Mouse (Mus musculus) forebrain, embryonic 12.5 days (tissue): ENCODE results near the gene Helz2. TPM values are rescaled to one million over a fixed set of nuclear protein-coding genes. Genes with fewer than 3 reads are reported as not detected.
A peak's percentile ranks its signal among the peaks of the same experiment; 100 is the strongest.
"Not testable (repeated sequence)": the region's sequence is repeated elsewhere in the genome, so short reads cannot be mapped to it uniquely, and the experiment has no call there.

ENCODE experiments used
- ATAC-seq: fragments of 200-750 bp; cut with Nextera tagmentation; 2 replicates; pipeline ENCODE4 v1.8.0; 2017; ENCODE audit warnings: moderate TSS enrichment; ENCODE audit not compliant: low FRiP score
- H3K27ac ChIP-seq: fragments of 300-500 bp; sonication (generic); 2 replicates; pipeline ENCODE4 v1.5.1; 2016; ENCODE audit warnings: mild to moderate bottlenecking
- H3K27me3 ChIP-seq: fragments of 300-500 bp; sonication (generic); 2 replicates; pipeline ENCODE4 v1.6.1; 2016; ENCODE audit warnings: mild to moderate bottlenecking
- H3K36me3 ChIP-seq: fragments of 300-500 bp; sonication (generic); replicated peaks from 2 replicates; pipeline ENCODE4 v1.6.1; 2016; ENCODE audit warnings: mild to moderate bottlenecking
- H3K4me1 ChIP-seq: fragments of 300-500 bp; sonication (generic); 2 replicates; pipeline ENCODE4 v1.6.1; 2016
- H3K4me2 ChIP-seq: fragments of 300-500 bp; sonication (generic); 2 replicates; pipeline ENCODE4 v1.6.1; 2016; ENCODE audit warnings: mild to moderate bottlenecking, moderate library complexity
- H3K4me3 ChIP-seq: fragments of 300-500 bp; sonication (generic); replicated peaks from 2 replicates; pipeline ENCODE4 v1.5.1; 2016; ENCODE audit warnings: mild to moderate bottlenecking
- H3K9ac ChIP-seq: fragments of 300-500 bp; sonication (generic); 2 replicates; pipeline ENCODE4 v1.6.1; 2016; ENCODE audit warnings: mild to moderate bottlenecking
- H3K9me3 ChIP-seq: fragments of 300-500 bp; sonication (generic); 2 replicates; pipeline ENCODE4 v1.6.1; 2016
- WGBS: fragments of 180-500 bp; shearing (Covaris S2); methylation state at CpG from one replicate; pipeline ENCODE4 v1.1.7; 2016; 5-methylcytosine and 5-hydroxymethylcytosine counted together
- polyA plus RNA-seq: library from polyadenylated mRNA; unstranded; fragments of >200 nt; fragmentation: Nextera tagmentation; extraction: Ambion mirVana; gene quantifications from 2 replicates; pipeline ENCODE4 v1.2.1, GENCODE M21; 2016

Helz2 gene
- 0.47 TPM in 2 replicates for polyA plus RNA-seq

DNA sequence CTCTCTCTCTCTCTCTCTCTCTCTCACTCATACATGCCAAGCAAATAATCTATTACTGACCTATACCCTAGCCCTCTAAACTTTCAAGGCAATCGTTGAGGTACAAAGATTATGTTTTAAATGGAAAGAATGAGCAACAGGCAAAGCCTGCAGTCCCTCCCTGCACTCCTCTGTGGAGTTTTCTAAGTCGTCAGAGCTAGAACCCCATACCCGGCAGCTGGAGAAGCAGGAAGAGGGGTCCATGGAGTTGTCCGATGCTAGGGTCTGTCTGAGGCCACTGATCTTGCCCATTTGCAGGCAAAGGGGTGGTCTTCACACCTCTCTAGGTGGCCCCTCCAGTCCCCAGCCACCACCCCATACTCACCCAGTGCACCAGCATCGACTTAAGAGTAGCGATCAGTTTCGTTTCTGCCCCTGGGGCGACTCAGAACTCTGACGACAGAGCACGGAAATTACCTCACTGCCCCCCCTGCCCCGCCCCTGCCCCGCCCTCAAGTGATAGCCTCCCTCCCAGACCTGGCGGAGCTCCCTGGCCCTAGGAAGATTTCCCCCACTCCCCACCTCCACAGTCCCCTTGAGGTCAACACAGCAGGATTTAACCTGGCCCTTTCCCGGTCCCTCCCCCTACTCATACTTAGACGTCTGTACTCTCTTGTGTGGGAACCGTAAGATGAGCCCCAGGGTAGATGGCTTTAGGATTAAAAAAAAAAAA lies at the start of gene Helz2:
Gene Helz2 (minus strand): TSS at position 426 of the 712 bp plus-strand sequence.
- H3K4me3 ChIP-seq, result peak within 1 kb of the TSS; percentile 29
- no peaks in the 10 kb centered on the region for H3K36me3 ChIP-seq
- 15% methylated on average over 16 of the region's 16 CpGs for WGBS
- H3K4me2 ChIP-seq, result peak within 1 kb of the TSS; percentile 49
- 0 out of 2 replicates have a peak, but pooled peaks cover 4% of the 10 kb centered on the region for H3K4me1 ChIP-seq
- no peaks in the 10 kb centered on the region for H3K9me3 ChIP-seq
- 0 out of 2 replicates have a peak, but pooled peaks cover 4% of the 10 kb centered on the region for H3K27me3 ChIP-seq
- H3K27ac ChIP-seq, result no peak within 1 kb of the TSS
- H3K9ac ChIP-seq, result peak within 1 kb of the TSS; percentile 26; the same call in 1 of the 2 replicates
- ATAC-seq, result no peak

GRCm38 (mm10) chr2:181290937-181291336 lies 49.1 kb upstream of the Helz2 start:
- H3K4me1 ChIP-seq, result peaks cover 21% of the 10 kb centered on the region
- no peak overlapping the region for H3K27ac ChIP-seq
- peaks cover 6% of the 10 kb centered on the region; the same call in 1 of the 2 replicates for H3K36me3 ChIP-seq
- no peak for ATAC-seq
- no peak overlapping the region for H3K4me3 ChIP-seq
- WGBS, result 94% methylated on average over 1 of the region's 1 CpGs
- H3K27me3 ChIP-seq, result no peaks in the 10 kb centered on the region
- H3K9me3 ChIP-seq, result no peaks in the 10 kb centered on the region
- H3K9ac ChIP-seq, result no peak overlapping the region
- no peak overlapping the region for H3K4me2 ChIP-seq

GRCm38 (mm10) chr2:181288691-181289090 lies 46.9 kb upstream of the Helz2 start:
- no peaks in the 10 kb centered on the region for H3K9me3 ChIP-seq
- no peaks in the 10 kb centered on the region for H3K27me3 ChIP-seq
- peak overlapping the region; percentile 56; the same call in 1 of the 2 replicates for H3K9ac ChIP-seq
- no peak overlapping the region for H3K27ac ChIP-seq
- H3K4me2 ChIP-seq, result peak overlapping the region; percentile 62
- WGBS, result 88% methylated on average over 3 of the region's 3 CpGs
- peak overlapping the region; percentile 68 for H3K4me3 ChIP-seq
- peaks cover 10% of the 10 kb centered on the region; the same call in 1 of the 2 replicates for H3K36me3 ChIP-seq
- peaks cover 21% of the 10 kb centered on the region for H3K4me1 ChIP-seq
- no peak for ATAC-seq

GRCm38 (mm10) chr2:181287958-181288350 lies 46.1 kb upstream of the Helz2 start, which contains the start of gene Gmeb2:
TSS of gene Gmeb2 (minus strand) at chr2:181288035.
- H3K4me1 ChIP-seq, result peaks cover 21% of the 10 kb centered on the region
- not testable (repeated sequence) for H3K27me3 ChIP-seq, H3K9me3 ChIP-seq
- peak within 1 kb of the TSS; percentile 69 for H3K4me2 ChIP-seq
- H3K4me3 ChIP-seq, result peak within 1 kb of the TSS; percentile 68
- H3K9ac ChIP-seq, result peak within 1 kb of the TSS; percentile 85
- H3K27ac ChIP-seq, result peak within 1 kb of the TSS; percentile 97
- WGBS, result 8% methylated on average over 37 of the region's 38 CpGs
- peaks cover 15% of the 10 kb centered on the region for H3K36me3 ChIP-seq
- ATAC-seq, result peak; percentile 96

- H3K9me3 ChIP-seq, result no peaks in the 10 kb centered on the region
- peak overlapping the region; percentile 69 for H3K4me2 ChIP-seq
- ATAC-seq, result peak; percentile 86
- H3K27ac ChIP-seq, result peak overlapping the region; percentile 97
- H3K27me3 ChIP-seq, result no peaks in the 10 kb centered on the region
- peaks cover 21% of the 10 kb centered on the region for H3K4me1 ChIP-seq
- H3K9ac ChIP-seq, result peak overlapping the region; percentile 85
- WGBS, result 0% methylated on average over 50 of the region's 71 CpGs
- H3K36me3 ChIP-seq, result peaks cover 16% of the 10 kb centered on the region
- H3K4me3 ChIP-seq, result peak overlapping the region; percentile 68
Measured at GRCm38 (mm10) chr2:181287338-181287957, 45.6 kb upstream of the Helz2 start.

DNA sequence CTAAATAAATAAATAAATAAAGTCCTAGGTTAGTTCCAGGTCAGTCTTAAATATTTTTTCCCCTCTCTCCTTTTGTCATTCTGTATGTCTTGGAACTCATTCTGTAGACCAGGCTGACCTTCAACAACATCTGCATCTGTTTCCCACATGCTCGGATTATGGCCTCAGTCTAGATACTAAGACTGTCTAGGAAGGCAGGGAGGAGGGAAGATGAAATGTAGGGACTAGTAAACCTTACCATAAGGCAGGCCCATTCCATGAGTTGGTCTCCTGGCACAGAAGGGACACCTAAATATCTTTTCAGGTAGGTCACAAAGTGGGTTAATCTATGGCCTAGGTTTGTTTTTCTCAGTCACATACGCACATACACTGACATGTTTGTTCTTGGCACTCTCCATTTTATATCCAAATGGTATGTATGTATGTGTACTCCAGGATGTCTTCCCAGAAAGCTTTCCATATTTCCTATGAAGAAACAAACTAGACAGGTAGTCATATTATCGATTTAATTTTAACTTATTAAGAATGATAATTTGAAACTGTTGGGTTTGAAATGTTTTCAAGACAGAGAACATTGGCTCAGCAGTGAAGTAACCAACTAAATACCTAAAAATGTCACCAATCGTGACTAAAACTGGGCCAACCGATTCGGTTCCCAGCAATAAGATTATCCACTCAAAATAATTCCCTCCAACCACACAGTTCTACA lies 45.0 kb upstream of the Helz2 start:
- H3K9ac ChIP-seq, result peak overlapping the region; percentile 85

DNA sequence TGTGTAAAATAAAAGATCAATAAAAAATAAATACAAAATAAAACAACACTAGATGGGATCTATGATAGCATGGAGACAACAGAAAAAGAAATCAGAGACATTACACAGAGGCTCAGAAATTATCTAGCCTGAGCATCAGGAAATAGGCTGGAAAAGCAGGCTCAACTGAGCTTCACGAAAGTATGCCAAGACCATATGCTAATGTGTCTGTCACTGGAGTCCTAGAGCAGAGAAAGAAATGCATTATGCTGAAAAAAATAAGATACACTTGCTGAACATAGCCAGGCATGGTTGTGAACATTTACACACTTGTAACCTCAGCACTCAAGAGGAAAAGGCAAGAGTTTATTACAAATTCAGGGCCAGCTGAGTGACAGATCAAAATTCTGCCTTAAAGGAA lies 38.1 kb upstream of the Helz2 start:
- Histone ChIP-seq H3K4me1 (no peaks in the 10 kb centered on the region), H3K4me3 (no peak overlapping the region), H3K27ac (no peak overlapping the region), H3K4me2 (no peak overlapping the region), H3K9ac (no peak overlapping the region), H3K27me3 (no peaks in the 10 kb centered on the region), H3K9me3 (no peaks in the 10 kb centered on the region), H3K36me3 (peaks cover 65% of the 10 kb centered on the region)
- ATAC-seq, result no peak
- WGBS, result 69% methylated on average over 1 of the region's 1 CpGs

More for the DNA sequence above, 45.0 kb upstream of the Helz2 start:
- H3K27ac ChIP-seq, result peak overlapping the region; percentile 97
- no peak for ATAC-seq
- H3K4me1 ChIP-seq, result peaks cover 21% of the 10 kb centered on the region
- WGBS, result 64% methylated on average over 6 of the region's 6 CpGs
- no peaks in the 10 kb centered on the region for H3K9me3 ChIP-seq
- no peaks in the 10 kb centered on the region for H3K27me3 ChIP-seq
- peak overlapping the region; percentile 68 for H3K4me3 ChIP-seq
- H3K36me3 ChIP-seq, result peaks cover 22% of the 10 kb centered on the region
- peak overlapping the region; percentile 69 for H3K4me2 ChIP-seq

DNA sequence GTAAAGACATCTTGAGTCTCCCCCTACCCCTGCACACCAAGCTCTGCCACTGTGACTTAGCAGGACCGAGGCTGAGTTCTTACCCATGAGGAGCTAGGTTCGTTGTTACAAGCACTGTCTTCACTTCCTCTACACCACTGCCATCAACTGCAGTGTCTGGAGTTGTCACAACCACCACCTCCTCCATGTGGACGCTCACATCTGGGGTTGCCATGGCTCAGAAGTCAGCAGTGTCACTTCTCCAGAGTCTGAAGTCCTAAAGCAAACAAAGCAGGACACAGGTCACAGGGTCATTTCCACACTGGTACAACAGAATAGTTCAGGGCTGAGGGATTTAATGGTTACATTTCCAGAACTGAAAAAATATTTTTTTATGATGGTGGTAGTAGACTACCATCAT lies 36.0 kb upstream of the Helz2 start:
- peaks cover 68% of the 10 kb centered on the region for H3K36me3 ChIP-seq
- no peak overlapping the region for H3K27ac ChIP-seq
- ATAC-seq, result no peak
- H3K4me1 ChIP-seq, result no peaks in the 10 kb centered on the region
- H3K9me3 ChIP-seq, result no peaks in the 10 kb centered on the region
- no peak overlapping the region for H3K9ac ChIP-seq
- no peak overlapping the region for H3K4me2 ChIP-seq
- 88% methylated on average over 3 of the region's 3 CpGs for whole genome bisulfite sequencing
- no peaks in the 10 kb centered on the region for H3K27me3 ChIP-seq
- H3K4me3 ChIP-seq, result no peak overlapping the region

DNA sequence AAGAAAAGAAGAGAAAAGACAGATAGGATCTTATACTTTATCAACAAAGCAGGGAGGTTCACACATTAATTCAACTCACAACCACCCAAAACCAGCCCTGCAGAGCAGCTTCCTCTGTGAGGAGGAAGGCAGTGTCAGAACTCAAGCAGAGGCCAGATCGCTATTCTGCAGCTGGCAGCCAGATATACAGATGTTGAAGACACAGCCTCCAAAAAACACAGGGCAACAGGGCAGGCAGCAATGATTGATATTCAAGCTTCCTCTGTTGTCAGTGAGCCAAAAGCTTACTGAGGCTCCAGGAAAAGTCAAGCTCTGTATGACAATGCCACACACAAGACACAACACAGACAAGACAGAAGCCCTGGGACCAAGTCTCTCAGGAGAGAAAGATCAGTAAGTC lies 34.9 kb upstream of the Helz2 start:
- peaks cover 64% of the 10 kb centered on the region for H3K36me3 ChIP-seq
- 90% methylated on average over 1 of the region's 1 CpGs for WGBS

DNA sequence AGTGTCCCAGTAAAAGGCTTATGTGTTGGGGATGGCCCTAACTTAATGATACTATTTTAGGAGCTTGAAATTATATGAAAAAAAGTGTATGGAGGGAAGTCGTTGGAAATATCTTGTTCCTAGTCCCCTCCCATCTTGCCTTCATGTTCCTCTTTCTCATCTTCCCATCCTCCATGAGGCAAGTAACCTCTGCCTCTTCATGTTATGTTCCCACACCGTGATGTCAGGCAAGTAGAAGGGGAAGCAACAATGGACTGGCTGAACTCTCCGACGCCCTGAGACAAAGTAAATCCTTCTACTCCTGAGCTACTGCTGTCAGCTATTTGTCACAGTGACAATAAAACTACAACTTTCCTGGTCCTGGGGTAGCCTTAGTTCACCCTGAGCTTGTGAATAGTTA lies 32.8 kb upstream of the Helz2 start:
- no peaks in the 10 kb centered on the region for H3K27me3 ChIP-seq
- H3K9ac ChIP-seq, result no peak overlapping the region
- H3K27ac ChIP-seq, result no peak overlapping the region
- ATAC-seq, result no peak
- H3K36me3 ChIP-seq, result peaks cover 76% of the 10 kb centered on the region
- H3K9me3 ChIP-seq, result no peaks in the 10 kb centered on the region
- 82% methylated on average over 4 of the region's 4 CpGs for WGBS
- H3K4me2 ChIP-seq, result no peak overlapping the region
- no peak overlapping the region for H3K4me3 ChIP-seq
- H3K4me1 ChIP-seq, result no peaks in the 10 kb centered on the region

More for the DNA sequence above, 34.9 kb upstream of the Helz2 start:
- H3K4me1 ChIP-seq, result no peaks in the 10 kb centered on the region
- H3K27ac ChIP-seq, result no peak overlapping the region
- ATAC-seq, result no peak
- H3K4me3 ChIP-seq, result no peak overlapping the region
- no peak overlapping the region for H3K4me2 ChIP-seq
- no peak overlapping the region for H3K9ac ChIP-seq
- no peaks in the 10 kb centered on the region for H3K9me3 ChIP-seq
- no peaks in the 10 kb centered on the region for H3K27me3 ChIP-seq

GRCm38 (mm10) chr2:181273829-181274228 lies 32.0 kb upstream of the Helz2 start:
- Histone ChIP-seq H3K27me3 (no peaks in the 10 kb centered on the region), H3K9ac (no peak overlapping the region), H3K9me3 (no peaks in the 10 kb centered on the region), H3K27ac (no peak overlapping the region), H3K4me2 (no peak overlapping the region), H3K36me3 (peaks cover 72% of the 10 kb centered on the region), H3K4me3 (no peak overlapping the region), H3K4me1 (no peaks in the 10 kb centered on the region)
- ATAC-seq, result no peak
- WGBS, result 95% methylated on average over 2 of the region's 2 CpGs

DNA sequence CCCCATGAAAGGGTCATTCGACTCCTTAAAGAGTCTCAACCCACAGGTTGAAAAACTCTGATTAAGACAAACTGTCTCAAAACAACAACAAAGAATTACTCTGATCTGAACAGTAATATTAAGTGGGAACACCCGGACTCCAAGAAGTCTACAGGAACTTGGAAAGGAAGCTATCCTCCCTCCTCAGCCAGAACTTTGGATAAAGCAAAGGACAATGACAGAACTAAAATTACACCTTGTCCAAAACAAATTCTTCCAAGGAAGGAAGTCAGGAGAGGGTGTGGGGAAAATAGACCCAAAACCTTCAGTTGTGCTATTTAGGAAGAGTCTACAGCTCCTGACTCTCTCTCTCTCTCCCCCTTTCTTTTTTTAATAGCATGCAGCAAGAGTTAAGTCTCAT lies 30.3 kb upstream of the Helz2 start:
- no peak overlapping the region for H3K9ac ChIP-seq
- H3K4me1 ChIP-seq, result no peaks in the 10 kb centered on the region
- ATAC-seq, result no peak
- H3K9me3 ChIP-seq, result no peaks in the 10 kb centered on the region
- WGBS, result 94% methylated on average over 2 of the region's 2 CpGs
- H3K4me3 ChIP-seq, result no peak overlapping the region
- no peak overlapping the region for H3K4me2 ChIP-seq
- H3K27ac ChIP-seq, result no peak overlapping the region
- no peaks in the 10 kb centered on the region for H3K27me3 ChIP-seq
- H3K36me3 ChIP-seq, result peaks cover 57% of the 10 kb centered on the region
